Mouse (Mus musculus) spleen, postnatal 14 days (tissue): Measurements from ENCODE around the gene Fzd5.

Source experiments
- DNase-seq, 2 experiments: peaks; one replicate each; pipeline ENCODE4 v3.0.0; 2021 to 2022; ENCODE audit warnings: low spot score in 2 of 2

The Fzd5 gene

GRCm38 (mm10) chr1:64684440-64684839 is 53.1 kb downstream of the Fzd5 start:
- no peak for DNase-seq

- no peak for DNase-seq
Measured at GRCm38 (mm10) chr1:64683039-64683438, 54.5 kb downstream of the Fzd5 start.

GRCm38 (mm10) chr1:64681499-64681898 is 56.1 kb downstream of the Fzd5 start:
- DNase-seq, result no peak
